Mouse (Mus musculus) left cerebral cortex, postnatal 36 days (tissue): ENCODE measurements at regions not wholly inside any gene's neighbourhood (a gene's known extent, or its start where the extent isn't known, plus 50 kb on each side); places are given as distances from the start of the nearest gene placed in this dataset.
A peak's percentile ranks its signal among the peaks of the same experiment; 100 is the strongest.

Experiments
- DNase-seq, 2 experiments: peaks; one replicate each; pipeline ENCODE4 v3.0.0; 2021 to 2022; ENCODE audit warnings: low spot score in 2 of 2, mixed read lengths in 1 of 2
- intact Hi-C: fragments of 180-260 bp; cut with DNase I; formaldehyde crosslinking; loops from one replicate; pipeline ENCODE4 v1.15.1; 2025

GRCm38 (mm10) chr10:109607121-109607520, 596.3 kb upstream of the Syt1 start:
- DNase-seq = no peak
- intact Hi-C loops = loop anchor here (5.0 kb wide), 1 partner anchor 35 kb away; no protein-coding TSS in a partner anchor

GRCm38 (mm10) chr10:109603241-109603640, 592.5 kb upstream of the Syt1 start:
- intact Hi-C loops = no loop called here
- peak in 1 of 2 experiments; percentile 13 for DNase-seq

GRCm38 (mm10) chr10:109598604-109599003, 587.8 kb upstream of the Syt1 start:
- no peak for DNase-seq

GRCm38 (mm10) chr10:109573200-109573599, 562.4 kb upstream of the Syt1 start:
- intact Hi-C loops = no loop called here
- no peak for DNase-seq

More at GRCm38 (mm10) chr10:109598604-109599003, 587.8 kb upstream of the Syt1 start:
- intact Hi-C loops = no loop called here

- intact Hi-C loops = no loop called here
- DNase-seq = no peak
Observed at GRCm38 (mm10) chr10:109569798-109570197, 559.0 kb upstream of the Syt1 start.

- no peak for DNase-seq
- intact Hi-C loops = no loop called here
Observed at GRCm38 (mm10) chr10:109566675-109567074, 555.9 kb upstream of the Syt1 start.

- intact Hi-C loops = no loop called here
- no peak for DNase-seq
Observed at GRCm38 (mm10) chr10:109561638-109562037, 550.9 kb upstream of the Syt1 start.

- DNase-seq = no peak
- intact Hi-C loops = no loop called here
Observed at GRCm38 (mm10) chr10:109561094-109561493, 550.3 kb upstream of the Syt1 start.

GRCm38 (mm10) chr10:109543301-109543700, 532.5 kb upstream of the Syt1 start:
- intact Hi-C loops = no loop called here
- no peak for DNase-seq

- intact Hi-C loops = no loop called here
- DNase-seq = no peak
Observed at GRCm38 (mm10) chr10:109540229-109540628, 529.4 kb upstream of the Syt1 start.

GRCm38 (mm10) chr10:109528096-109528495, 517.3 kb upstream of the Syt1 start:
- no peak for DNase-seq

GRCm38 (mm10) chr10:109521681-109522080, 510.9 kb upstream of the Syt1 start:
- DNase-seq = no peak
- intact Hi-C loops = loop anchor here (10.0 kb wide), 1 partner anchor 123 kb away; no protein-coding TSS in a partner anchor

More at GRCm38 (mm10) chr10:109528096-109528495, 517.3 kb upstream of the Syt1 start:
- intact Hi-C loops = loop anchor here (10.0 kb wide), 1 partner anchor 117 kb away; no protein-coding TSS in a partner anchor

GRCm38 (mm10) chr10:109517664-109518063, 506.9 kb upstream of the Syt1 start:
- no peak for DNase-seq
- intact Hi-C loops = no loop called here

GRCm38 (mm10) chr10:109515225-109515624, 504.4 kb upstream of the Syt1 start:
- no peak for DNase-seq

GRCm38 (mm10) chr10:109510917-109511715, 500.3 kb upstream of the Syt1 start:
- intact Hi-C loops = no loop called here

More at GRCm38 (mm10) chr10:109515225-109515624, 504.4 kb upstream of the Syt1 start:
- intact Hi-C loops = no loop called here

GRCm38 (mm10) chr10:109508553-109508952, 497.8 kb upstream of the Syt1 start:
- DNase-seq = no peak
- intact Hi-C loops = no loop called here

More at GRCm38 (mm10) chr10:109510917-109511715, 500.3 kb upstream of the Syt1 start:
- no peak for DNase-seq

- intact Hi-C loops = no loop called here
- no peak for DNase-seq
Observed at GRCm38 (mm10) chr10:109507228-109507627, 496.4 kb upstream of the Syt1 start.

GRCm38 (mm10) chr10:109504683-109505082, 493.9 kb upstream of the Syt1 start:
- no peak for DNase-seq
- intact Hi-C loops = no loop called here

- DNase-seq = no peak
- intact Hi-C loops = no loop called here
Observed at GRCm38 (mm10) chr10:109500861-109501260, 490.1 kb upstream of the Syt1 start.

- intact Hi-C loops = loop anchor here (5.0 to 10.0 kb wide), 3 partner anchors 214 to 766 kb away; partner anchors contain the start of gene Syt1
- DNase-seq = no peak
Observed at GRCm38 (mm10) chr10:109498301-109498700, 487.5 kb upstream of the Syt1 start.

- intact Hi-C loops = loop anchor here (5.0 to 10.0 kb wide), 3 partner anchors 211 to 764 kb away; partner anchors contain the start of gene Syt1
- peak; percentile 44 to 48 for DNase-seq
Observed at GRCm38 (mm10) chr10:109496161-109496560, 485.4 kb upstream of the Syt1 start.
